Mouse (Mus musculus): Measurements from ENCODE around the gene Rps11. TPM values are rescaled to one million over a fixed set of nuclear protein-coding genes. Genes with fewer than 3 reads are reported as not detected.

Gene Rps11
- polyA plus RNA-seq, 1 experiment: 325 TPM

- Histone ChIP-seq H3K27me3 (ENCODE audit: control insufficient read depth, insufficient read depth, low read length) (no peaks in the 10 kb centered on the region), H3K4me3 (ENCODE audit: extremely low read depth, insufficient read depth, insufficient read length) (no peak overlapping the region), H3K27ac (ENCODE audit: insufficient read depth, low read length) (no peak overlapping the region), H3K4me1 (ENCODE audit: control insufficient read depth, insufficient read depth, insufficient read length) (peaks cover 5% of the 10 kb centered on the region), H3K36me3 (ENCODE audit: control insufficient read depth, insufficient read depth, low read length) (no peaks in the 10 kb centered on the region)
- DNase-seq (ENCODE audit: low read depth in 1 of 2, low spot score in 2 of 2): no peak
- TF ChIP-seq CTCF (IDR thresholded peaks at IDR 0.05; ENCODE audit: extremely low read depth, insufficient read depth, insufficient read length, insufficient replicate concordance): no peak
- TF ChIP-seq POLR2A (IDR thresholded peaks at IDR 0.05; ENCODE audit: low read depth, low read length): no peak
- 82% methylated on average over 5 of the region's 5 CpGs for WGBS
Measured at GRCm38 (mm10) chr7:45104941-45105340, 19.3 kb downstream of the Rps11 start.

DNA sequence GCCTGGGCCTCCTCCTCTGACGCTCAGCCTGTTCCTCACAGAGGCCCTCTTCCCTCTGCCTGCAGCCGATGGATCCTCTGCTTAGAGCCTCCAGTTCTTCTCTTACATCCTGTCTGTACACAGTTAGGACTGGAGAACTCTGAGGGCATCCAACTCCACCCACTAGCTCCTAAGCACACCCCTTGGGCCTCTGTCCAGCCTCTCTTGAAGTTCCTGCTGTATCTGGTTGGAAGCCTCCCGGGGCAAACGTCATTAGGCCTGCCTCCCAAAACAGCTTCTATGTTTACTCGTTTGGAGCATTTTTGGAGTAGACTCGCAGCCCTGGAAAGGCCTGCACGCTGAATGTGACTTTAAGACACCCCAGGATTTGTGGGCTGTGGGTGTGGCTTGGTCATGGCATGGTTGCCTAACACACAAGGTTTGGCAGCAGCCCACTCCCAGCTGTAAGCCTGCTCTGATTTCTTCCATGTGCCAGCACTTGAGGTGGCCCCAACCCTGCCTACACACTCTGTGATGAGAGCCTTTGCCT, 20.5 kb downstream of the Rps11 start, which contains the start of gene Fcgrt:
TSS of gene Fcgrt (minus strand) at position 200 of the 529 bp plus-strand sequence.
- TF ChIP-seq CTCF (IDR thresholded peaks at IDR 0.05; ENCODE audit: extremely low read depth, insufficient read depth, insufficient read length, insufficient replicate concordance) (no peak), POLR2A (IDR thresholded peaks at IDR 0.05; ENCODE audit: low read depth, low read length) (0 out of 2 replicates have a peak, but pooled peaks have one; percentile 5)
- 45% methylated on average over 7 of the region's 7 CpGs for WGBS
- no peaks in the 10 kb centered on the region for H3K36me3 ChIP-seq (ENCODE audit: control insufficient read depth, insufficient read depth, low read length)
- H3K4me3 ChIP-seq (ENCODE audit: extremely low read depth, insufficient read depth, insufficient read length): peak within 1 kb of the TSS; percentile 49; the same call in 1 of the 2 replicates
- no peak for DNase-seq (ENCODE audit: low read depth in 1 of 2, low spot score in 2 of 2)
- peak within 1 kb of the TSS; percentile 73 for H3K27ac ChIP-seq (ENCODE audit: insufficient read depth, low read length)
- peaks cover 5% of the 10 kb centered on the region for H3K4me1 ChIP-seq (ENCODE audit: control insufficient read depth, insufficient read depth, insufficient read length)
- H3K27me3 ChIP-seq (ENCODE audit: control insufficient read depth, insufficient read depth, low read length): no peaks in the 10 kb centered on the region

- TF ChIP-seq CTCF (IDR thresholded peaks at IDR 0.05; ENCODE audit: extremely low read depth, insufficient read depth, insufficient read length, insufficient replicate concordance) (no peak), POLR2A (IDR thresholded peaks at IDR 0.05; ENCODE audit: low read depth, low read length) (no peak)
- 77% methylated on average over 9 of the region's 9 CpGs for WGBS
- no peaks in the 10 kb centered on the region for H3K27me3 ChIP-seq (ENCODE audit: control insufficient read depth, insufficient read depth, low read length)
- DNase-seq (ENCODE audit: low read depth in 1 of 2, low spot score in 2 of 2): no peak
- H3K36me3 ChIP-seq (ENCODE audit: control insufficient read depth, insufficient read depth, low read length): no peaks in the 10 kb centered on the region
- H3K4me3 ChIP-seq (ENCODE audit: extremely low read depth, insufficient read depth, insufficient read length): peak overlapping the region; percentile 49; the same call in 1 of the 2 replicates
- peak overlapping the region; percentile 73 for H3K27ac ChIP-seq (ENCODE audit: insufficient read depth, low read length)
- H3K4me1 ChIP-seq (ENCODE audit: control insufficient read depth, insufficient read depth, insufficient read length): peaks cover 5% of the 10 kb centered on the region
Measured at GRCm38 (mm10) chr7:45102940-45103585, 21.2 kb downstream of the Rps11 start.

DNA sequence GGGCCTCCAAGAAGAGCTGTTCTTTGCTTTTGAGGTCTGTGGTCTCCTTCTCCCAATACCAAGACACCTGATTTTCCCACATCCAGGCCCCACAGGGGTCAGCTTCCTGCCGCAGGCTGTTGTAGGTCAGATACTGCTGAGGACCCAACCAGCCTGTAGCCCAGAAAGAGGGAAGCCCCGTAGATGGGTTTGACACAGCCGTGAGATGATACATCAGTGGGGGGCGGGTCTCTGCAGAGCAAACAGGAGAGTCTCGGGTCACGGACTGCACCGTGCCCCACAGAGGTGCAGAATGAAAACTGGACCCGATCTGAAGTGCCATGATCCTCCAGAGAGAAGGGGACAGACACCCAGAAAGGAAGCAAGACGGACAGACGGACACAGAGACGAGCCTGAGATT, 21.8 kb downstream of the Rps11 start:
- H3K4me3 ChIP-seq (ENCODE audit: extremely low read depth, insufficient read depth, insufficient read length): no peak overlapping the region

GRCm38 (mm10) chr7:45100046-45100445, 24.2 kb downstream of the Rps11 start:
- no peaks in the 10 kb centered on the region; the same call in none of the 2 replicates for H3K4me1 ChIP-seq (ENCODE audit: control insufficient read depth, insufficient read depth, insufficient read length)
- whole genome bisulfite sequencing: 96% methylated on average over 6 of the region's 6 CpGs
- no peaks in the 10 kb centered on the region for H3K27me3 ChIP-seq (ENCODE audit: control insufficient read depth, insufficient read depth, low read length)
- no peak for DNase-seq (ENCODE audit: low read depth in 1 of 2, low spot score in 2 of 2)
- no peak overlapping the region for H3K4me3 ChIP-seq (ENCODE audit: extremely low read depth, insufficient read depth, insufficient read length)
- no peaks in the 10 kb centered on the region; the same call in 1 of the 2 replicates for H3K36me3 ChIP-seq (ENCODE audit: control insufficient read depth, insufficient read depth, low read length)
- no peak for TF ChIP-seq POLR2A (IDR thresholded peaks at IDR 0.05; ENCODE audit: low read depth, low read length)
- no peak for TF ChIP-seq CTCF (IDR thresholded peaks at IDR 0.05; ENCODE audit: extremely low read depth, insufficient read depth, insufficient read length, insufficient replicate concordance)
- H3K27ac ChIP-seq (ENCODE audit: insufficient read depth, low read length): no peak overlapping the region

More for the DNA sequence above, 21.8 kb downstream of the Rps11 start:
- H3K36me3 ChIP-seq (ENCODE audit: control insufficient read depth, insufficient read depth, low read length): no peaks in the 10 kb centered on the region
- H3K4me1 ChIP-seq (ENCODE audit: control insufficient read depth, insufficient read depth, insufficient read length): peaks cover 5% of the 10 kb centered on the region
- DNase-seq (ENCODE audit: low read depth in 1 of 2, low spot score in 2 of 2): no peak
- WGBS: 64% methylated on average over 11 of the region's 11 CpGs
- TF ChIP-seq POLR2A (IDR thresholded peaks at IDR 0.05; ENCODE audit: low read depth, low read length) (no peak), CTCF (IDR thresholded peaks at IDR 0.05; ENCODE audit: extremely low read depth, insufficient read depth, insufficient read length, insufficient replicate concordance) (no peak)
- H3K27me3 ChIP-seq (ENCODE audit: control insufficient read depth, insufficient read depth, low read length): no peaks in the 10 kb centered on the region
- no peak overlapping the region for H3K27ac ChIP-seq (ENCODE audit: insufficient read depth, low read length)

- Histone ChIP-seq H3K4me1 (ENCODE audit: control insufficient read depth, insufficient read depth, insufficient read length) (no peaks in the 10 kb centered on the region; the same call in none of the 2 replicates), H3K4me3 (ENCODE audit: extremely low read depth, insufficient read depth, insufficient read length) (no peak overlapping the region), H3K27me3 (ENCODE audit: control insufficient read depth, insufficient read depth, low read length) (no peaks in the 10 kb centered on the region), H3K27ac (ENCODE audit: insufficient read depth, low read length) (no peak overlapping the region), H3K36me3 (ENCODE audit: control insufficient read depth, insufficient read depth, low read length) (no peaks in the 10 kb centered on the region; the same call in 1 of the 2 replicates)
- no peak for DNase-seq (ENCODE audit: low read depth in 1 of 2, low spot score in 2 of 2)
- 89% methylated on average over 8 of the region's 8 CpGs for WGBS
- TF ChIP-seq POLR2A (IDR thresholded peaks at IDR 0.05; ENCODE audit: low read depth, low read length) (no peak), CTCF (IDR thresholded peaks at IDR 0.05; ENCODE audit: extremely low read depth, insufficient read depth, insufficient read length, insufficient replicate concordance) (no peak)
Measured at GRCm38 (mm10) chr7:45098541-45099240, 25.5 kb downstream of the Rps11 start.
